Mouse (Mus musculus) heart, adult 11 months (tissue): ENCODE results near the gene Entpd1.

ENCODE experiments used
- DNase-seq: peaks from one replicate; pipeline ENCODE4 v3.0.0; 2022

The Entpd1 gene

GRCm38 (mm10) chr19:40726614-40727013 is 114.4 kb downstream of the Entpd1 start:
- DNase-seq, result peak; percentile 90

GRCm38 (mm10) chr19:40728213-40728612 is 116.0 kb downstream of the Entpd1 start:
- DNase-seq, result peak; percentile 80

- DNase-seq, result peak; percentile 94
Measured at GRCm38 (mm10) chr19:40728732-40729420, 116.7 kb downstream of the Entpd1 start.

GRCm38 (mm10) chr19:40733409-40733808 is 121.2 kb downstream of the Entpd1 start:
- no peak for DNase-seq

GRCm38 (mm10) chr19:40733849-40734248 is 121.7 kb downstream of the Entpd1 start:
- peak; percentile 81 for DNase-seq

- DNase-seq, result peak; percentile 96
Measured at GRCm38 (mm10) chr19:40736680-40737512, 124.7 kb downstream of the Entpd1 start.

GRCm38 (mm10) chr19:40737613-40738012 is 125.4 kb downstream of the Entpd1 start:
- DNase-seq, result no peak

- peak; percentile 87 for DNase-seq
Measured at GRCm38 (mm10) chr19:40738683-40739324, 126.6 kb downstream of the Entpd1 start.

- DNase-seq, result no peak
Measured at GRCm38 (mm10) chr19:40746603-40747002, 134.4 kb downstream of the Entpd1 start.

GRCm38 (mm10) chr19:40748559-40748958 is 136.4 kb downstream of the Entpd1 start, which contains the start of gene Cc2d2b:
Gene Cc2d2b, plus strand, starts transcription at chr19:40748753.
- peak; percentile 78 for DNase-seq

- DNase-seq, result peak; percentile 84
Measured at GRCm38 (mm10) chr19:40754311-40754710, 142.1 kb downstream of the Entpd1 start.

GRCm38 (mm10) chr19:40760071-40760470 is 147.9 kb downstream of the Entpd1 start:
- peak; percentile 27 for DNase-seq

GRCm38 (mm10) chr19:40762023-40762759 is 150.0 kb downstream of the Entpd1 start:
- DNase-seq, result peak; percentile 89

- DNase-seq, result no peak
Measured at GRCm38 (mm10) chr19:40767189-40767588, 155.0 kb downstream of the Entpd1 start.

GRCm38 (mm10) chr19:40769341-40769770 is 157.2 kb downstream of the Entpd1 start:
- peak; percentile 71 for DNase-seq

- peak; percentile 39 for DNase-seq
Measured at GRCm38 (mm10) chr19:40788004-40788714, 176.0 kb downstream of the Entpd1 start.

- DNase-seq, result no peak
Measured at GRCm38 (mm10) chr19:40788715-40789084, 176.5 kb downstream of the Entpd1 start.
